In the genomic region with DNA sequence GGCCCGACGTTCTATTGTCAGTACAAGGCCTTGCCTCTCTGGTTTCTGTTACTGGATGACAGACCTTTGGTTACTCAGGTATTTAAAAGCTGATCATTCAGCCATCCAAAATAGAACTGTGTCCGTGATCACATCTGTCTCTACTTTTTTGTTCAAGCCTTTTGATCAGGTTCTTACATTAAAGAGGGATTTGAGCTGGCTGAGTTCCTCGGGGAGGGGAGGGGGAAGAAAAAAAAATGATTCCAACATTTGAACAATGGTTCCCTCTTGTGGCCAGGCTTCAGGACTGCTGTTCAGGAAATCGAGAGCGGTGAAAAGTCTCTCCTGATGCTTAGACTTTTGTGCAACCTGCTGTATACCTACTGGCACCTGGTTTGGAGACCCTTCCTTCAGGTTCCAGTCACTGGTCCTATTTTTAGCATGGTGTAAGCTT, we compare ENCODE assay signal across 9 mouse cellular contexts.
DNase-seq lines count a peak whose midpoint lies in the region; ATAC-seq and TF ChIP-seq lines count a peak whose summit lies in the region.
"Had no signal": no experiment of that assay in that cellular context is flagged by ENCODE, and none has a peak within 500 bp of the region (broad histone marks: within the 10 kb centered on the region; RNA-seq: fewer than 3 reads in every experiment).

No protein-coding gene starts in this region.

- TF ChIP-seq EP300 in heart, adult 2 months (IDR thresholded peaks at IDR 0.05; ENCODE audit: insufficient read depth, low read depth, low read length): no peak

- 31% methylated on average over 6 of the region's 6 CpGs for WGBS in heart, adult 2 months
- 24% methylated on average over 6 of the region's 6 CpGs for WGBS in hindbrain, postnatal 0 days
- WGBS in limb, embryonic 10.5 days: 40% methylated on average over 6 of the region's 6 CpGs

- H3K36me3 ChIP-seq in heart, adult 2 months (ENCODE audit: control insufficient read depth, insufficient read depth, low read length): no peaks in the 10 kb centered on the region
- H3K36me3 ChIP-seq in hindbrain, postnatal 0 days (ENCODE audit: insufficient read depth, low read length): no peaks in the 10 kb centered on the region
- no peaks in the 10 kb centered on the region for H3K36me3 ChIP-seq in limb, embryonic 10.5 days
- H3K36me3 ChIP-seq: limb, embryonic 15.5 days had no signal

- H3K4me2 ChIP-seq in hindbrain, postnatal 0 days (ENCODE audit: low read depth, low read length): peak overlapping the region; percentile 11; the same call in 1 of the 2 replicates
- H3K4me2 ChIP-seq: limb, embryonic 15.5 days had no signal

- ATAC-seq in Patski: no peak
- peak; percentile 70 for ATAC-seq in hindbrain, postnatal 0 days

- no peaks in the 10 kb centered on the region for H3K27me3 ChIP-seq in heart, adult 2 months (ENCODE audit: control insufficient read depth, insufficient read depth, low read length)
- H3K27me3 ChIP-seq in Patski: peaks cover 10% of the 10 kb centered on the region
- no peaks in the 10 kb centered on the region for H3K27me3 ChIP-seq in hindbrain, postnatal 0 days (ENCODE audit: insufficient read depth, low read length)
- H3K27me3 ChIP-seq in limb, embryonic 10.5 days (ENCODE audit: low read depth, poor library complexity, severe bottlenecking): no peaks in the 10 kb centered on the region
- H3K27me3 ChIP-seq: limb, embryonic 15.5 days had no signal

- no peaks in the 10 kb centered on the region for H3K4me1 ChIP-seq in heart, adult 2 months (ENCODE audit: control insufficient read depth, insufficient read depth, low read length)
- H3K4me1 ChIP-seq in hindbrain, postnatal 0 days (ENCODE audit: insufficient read depth, low read length): no peaks in the 10 kb centered on the region
- no peaks in the 10 kb centered on the region for H3K4me1 ChIP-seq in limb, embryonic 10.5 days
- H3K4me1 ChIP-seq: limb, embryonic 15.5 days had no signal

- TF ChIP-seq POLR2A in heart, adult 2 months (IDR thresholded peaks at IDR 0.05; ENCODE audit: insufficient read depth, low read depth, low read length): no peak

- POLR2A ChIA-PET in Patski (lab: Charles Lee): no interaction called here

- DNase-seq in heart, adult 2 months: no peak
- no peak for DNase-seq in heart, postnatal 36 days
- no peak for DNase-seq in Patski (ENCODE audit: low read depth, low spot score)
- peak; percentile 35 for DNase-seq in embryo, embryonic 11.5 days (ENCODE audit: low read depth, low spot score)
- peak; percentile 92 for DNase-seq in hindbrain, postnatal 0 days (ENCODE audit: low spot score)
- peak; percentile 42 for DNase-seq in limb, embryonic 10.5 days (ENCODE audit: low spot score)
- DNase-seq in retina, adult 2 months (ENCODE audit: low read depth, low spot score): peak; percentile 37
- DNase-seq in gastrocnemius, postnatal 36 days: no peak

- no peaks in the 10 kb centered on the region for H3K79me2 ChIP-seq in heart, adult 2 months (replicated peaks; ENCODE audit: control insufficient read depth, insufficient read depth, low read length)

- in situ Hi-C loops in Patski (cut with MboI; ENCODE audit: low pct_unique_long_range_greater_than_20kb): no loop called here

- no peak overlapping the region for H3K9ac ChIP-seq in heart, adult 2 months (ENCODE audit: low read depth, low read length)
- H3K9ac ChIP-seq in hindbrain, postnatal 0 days (replicated peaks; ENCODE audit: low read length): no peak overlapping the region
- H3K9ac ChIP-seq: limb, embryonic 15.5 days had no signal

- peak; percentile 41 for TF ChIP-seq CTCF in heart, adult 2 months (IDR thresholded peaks at IDR 0.05)
- TF ChIP-seq CTCF in Patski (IDR thresholded peaks at IDR 0.05): peak; percentile 58
- TF ChIP-seq CTCF in hindbrain, postnatal 0 days (IDR thresholded peaks at IDR 0.05; ENCODE audit: low read depth): peak; percentile 84

- CTCF ChIA-PET in Patski (lab: Charles Lee): interaction anchor here (1.5 to 1.6 kb wide), 2 partner anchors 13 to 21 kb away, joined by 3 to 7 read pairs; no protein-coding TSS in a partner anchor

- no peaks in the 10 kb centered on the region for H3K9me3 ChIP-seq in hindbrain, postnatal 0 days (ENCODE audit: low read length)
- no peaks in the 10 kb centered on the region for H3K9me3 ChIP-seq in limb, embryonic 10.5 days (replicated peaks)
- H3K9me3 ChIP-seq: limb, embryonic 15.5 days had no signal

- H3K27ac ChIP-seq in heart, adult 2 months: no peak overlapping the region
- no peak overlapping the region for H3K27ac ChIP-seq in hindbrain, postnatal 0 days
- H3K27ac ChIP-seq in limb, embryonic 10.5 days: no peak overlapping the region
- H3K27ac ChIP-seq: limb, embryonic 15.5 days had no signal

- intact Hi-C loops in heart, adult 2 months (cut with DNase I): no loop called here
- intact Hi-C loops in heart, postnatal 36 days (cut with DNase I): no loop called here
- intact Hi-C loops in gastrocnemius, postnatal 36 days (cut with DNase I): no loop called here

- no peak overlapping the region for H3K4me3 ChIP-seq in heart, adult 2 months
- H3K4me3 ChIP-seq in hindbrain, postnatal 0 days (ENCODE audit: low read length): no peak overlapping the region
- no peak overlapping the region for H3K4me3 ChIP-seq in limb, embryonic 10.5 days
- H3K4me3 ChIP-seq: limb, embryonic 15.5 days had no signal

Comparison
In these comparisons a context has a peak if more than half of its experiments do, and no peak if none do; other contexts are left out.
1. DNase-seq: peak in embryo, embryonic 11.5 days (single experiment), hindbrain, postnatal 0 days (single experiment), limb, embryonic 10.5 days (single experiment) and retina, adult 2 months (single experiment); none in heart, adult 2 months (0 of 2), heart, postnatal 36 days (0 of 2), Patski (single experiment) and gastrocnemius, postnatal 36 days (0 of 2).
2. Peak in every context shown above with its lines, with median percentiles within 50 percentile points of each other: CTCF ChIP-seq.